Mouse (Mus musculus) CH12F3 (cell line): ENCODE data around the gene Ykt6.
"Not testable (repeated sequence)": the region's sequence is repeated elsewhere in the genome, so short reads cannot be mapped to it uniquely, and the experiment has no call there.

Source experiments
- in situ Hi-C: fragments of 300-500 bp; cut with MboI; formaldehyde crosslinking; loops from 2 replicates; pipeline ENCODE4 v1.14.3; 2020; ENCODE audit warnings: low sequenced_read_pairs

The Ykt6 gene

GRCm38 (mm10) chr11:5989954-5990593 lies 34.6 kb downstream of the Ykt6 start:
- in situ Hi-C loops, result loop anchor here (5.0 kb wide), 1 partner anchor 202 kb away; no protein-coding TSS in a partner anchor

DNA sequence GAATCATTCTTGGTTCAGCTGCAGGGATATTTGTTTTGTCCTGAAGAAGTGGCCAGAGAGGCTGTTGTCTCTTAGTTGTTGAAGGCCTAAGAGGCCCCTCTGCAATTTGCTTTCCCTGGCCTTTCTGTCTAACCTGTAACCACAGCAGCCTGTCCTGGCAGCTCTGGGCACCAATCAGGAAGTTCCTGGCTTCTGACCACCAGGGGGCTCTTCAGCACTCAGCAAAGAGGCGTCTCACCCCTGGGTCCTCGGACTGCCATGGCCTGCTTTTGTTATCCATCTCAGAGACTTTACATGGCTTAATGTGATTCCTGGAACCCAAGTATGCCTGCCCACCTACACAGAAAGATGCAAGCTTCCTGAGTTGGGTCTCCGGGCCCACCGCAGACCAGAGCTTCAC lies 35.4 kb downstream of the Ykt6 start:
- in situ Hi-C loops, result loop anchor here (5.0 kb wide), 1 partner anchor 201 kb away; no protein-coding TSS in a partner anchor

DNA sequence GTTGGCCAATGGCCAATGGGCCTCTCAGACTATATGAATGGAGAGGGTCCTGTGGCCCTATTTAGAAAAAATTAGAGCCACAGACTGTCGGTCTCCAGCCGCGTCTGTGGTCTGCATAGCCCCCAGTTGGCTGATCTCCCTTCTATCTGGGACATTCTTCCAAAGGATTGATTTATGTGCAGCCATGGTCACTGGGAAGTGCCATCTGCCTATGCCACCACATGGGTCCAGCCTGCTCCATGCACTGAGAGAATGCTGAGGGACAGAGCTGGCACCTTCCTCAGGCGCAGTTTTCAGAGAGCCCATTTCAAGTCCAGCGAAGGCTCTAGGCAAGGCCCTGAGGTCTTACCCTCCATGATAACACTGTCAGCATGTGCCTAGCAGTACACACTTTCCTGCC lies 38.7 kb downstream of the Ykt6 start:
- in situ Hi-C loops, result loop anchor here (5.0 kb wide), 1 partner anchor 198 kb away; no protein-coding TSS in a partner anchor

- in situ Hi-C loops, result loop anchor here (5.0 kb wide), 1 partner anchor 197 kb away; no protein-coding TSS in a partner anchor
Measured at GRCm38 (mm10) chr11:5994880-5995279, 39.4 kb downstream of the Ykt6 start.

GRCm38 (mm10) chr11:5995989-5996388 lies 40.5 kb downstream of the Ykt6 start:
- in situ Hi-C loops, result no loop called here

DNA sequence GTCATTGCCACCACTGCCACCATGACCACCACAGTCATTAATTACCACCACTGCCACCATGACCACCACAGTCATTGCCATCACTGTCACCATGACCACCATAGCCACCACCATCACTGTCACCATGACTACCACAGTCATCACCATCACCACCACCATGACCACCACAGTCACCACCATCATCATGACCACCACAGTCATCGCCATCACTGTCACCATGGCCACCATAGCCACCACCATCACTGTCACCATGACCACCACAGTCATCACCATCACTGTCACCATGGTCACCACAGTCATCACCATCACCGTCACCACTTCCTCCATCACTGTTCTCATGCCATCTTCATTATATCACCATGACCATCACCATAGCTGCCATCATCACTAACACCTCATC lies 43.0 kb downstream of the Ykt6 start:
- in situ Hi-C loops, result no loop called here

- in situ Hi-C loops, result no loop called here
Measured at GRCm38 (mm10) chr11:5999832-6000771, 44.6 kb downstream of the Ykt6 start.

DNA sequence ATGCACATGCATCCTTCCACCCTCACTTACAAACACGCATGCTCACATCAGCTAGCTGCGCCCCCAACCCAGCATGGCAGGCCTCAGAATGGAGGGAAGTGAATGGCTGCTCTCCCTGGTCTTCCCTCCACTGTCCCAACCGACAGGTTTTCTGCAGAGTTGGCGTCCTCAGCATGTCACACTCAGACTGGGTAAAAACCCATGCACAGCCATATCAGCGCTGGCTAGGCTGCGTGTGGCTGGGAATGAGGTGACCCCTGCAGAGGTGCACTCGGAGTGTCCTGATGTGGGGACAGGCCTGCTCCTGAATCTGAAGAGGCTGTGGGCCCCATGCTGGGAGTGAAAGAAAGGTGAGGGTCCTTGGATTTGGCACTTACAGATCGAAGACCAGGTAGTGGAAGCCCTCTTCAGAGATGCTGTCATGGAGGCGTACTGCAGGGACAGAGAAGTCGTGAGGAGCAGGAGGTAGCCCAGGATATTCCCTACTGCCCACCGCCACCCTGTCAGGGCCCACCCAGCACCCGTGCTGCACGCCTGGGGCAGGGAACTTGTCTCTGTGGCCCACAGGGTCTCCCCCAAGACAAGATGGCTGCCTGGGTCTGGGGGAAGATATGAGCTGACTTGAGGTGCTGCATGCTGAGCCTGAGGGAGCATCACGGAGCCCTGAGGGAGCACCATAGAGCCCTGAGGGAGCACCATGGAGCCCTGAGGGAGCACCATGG lies 45.6 kb downstream of the Ykt6 start:
- in situ Hi-C loops, result no loop called here

GRCm38 (mm10) chr11:6001981-6002649 lies 46.6 kb downstream of the Ykt6 start:
- in situ Hi-C loops, result no loop called here

GRCm38 (mm10) chr11:6003046-6003639 lies 47.6 kb downstream of the Ykt6 start:
- in situ Hi-C loops, result no loop called here

DNA sequence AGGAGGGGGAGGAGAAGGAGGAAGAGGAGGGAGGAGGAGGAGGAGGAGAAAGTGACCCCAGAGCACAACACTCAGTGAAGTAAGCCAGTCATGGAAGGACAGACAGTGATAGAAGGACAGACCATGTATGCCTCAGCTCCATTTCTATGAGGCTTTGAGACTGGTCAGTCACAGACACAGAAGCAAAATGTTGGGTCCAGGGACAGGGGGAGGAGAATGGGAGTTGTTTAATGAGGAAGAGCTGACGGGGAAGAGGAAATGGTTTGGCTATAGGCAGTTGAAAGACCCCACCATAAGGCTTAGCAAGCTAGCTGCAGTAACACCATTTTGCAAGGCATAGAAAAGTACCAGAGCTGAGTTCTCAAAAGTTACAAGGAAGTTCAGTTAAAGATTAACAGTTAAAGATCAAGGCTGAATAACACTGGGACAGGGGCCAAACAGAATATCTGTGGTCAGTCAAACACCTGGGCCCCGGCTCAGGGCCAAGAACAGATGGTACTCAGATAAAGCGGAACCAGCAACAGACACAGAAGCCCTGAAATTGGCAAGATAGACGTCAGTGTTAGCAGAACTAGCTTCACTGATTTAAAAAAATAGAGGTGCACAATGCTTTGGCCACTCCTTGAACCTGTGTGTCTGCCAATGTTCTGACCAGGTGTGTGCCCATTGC lies 50.0 kb downstream of the Ykt6 start:
- in situ Hi-C loops, result not testable (repeated sequence)

DNA sequence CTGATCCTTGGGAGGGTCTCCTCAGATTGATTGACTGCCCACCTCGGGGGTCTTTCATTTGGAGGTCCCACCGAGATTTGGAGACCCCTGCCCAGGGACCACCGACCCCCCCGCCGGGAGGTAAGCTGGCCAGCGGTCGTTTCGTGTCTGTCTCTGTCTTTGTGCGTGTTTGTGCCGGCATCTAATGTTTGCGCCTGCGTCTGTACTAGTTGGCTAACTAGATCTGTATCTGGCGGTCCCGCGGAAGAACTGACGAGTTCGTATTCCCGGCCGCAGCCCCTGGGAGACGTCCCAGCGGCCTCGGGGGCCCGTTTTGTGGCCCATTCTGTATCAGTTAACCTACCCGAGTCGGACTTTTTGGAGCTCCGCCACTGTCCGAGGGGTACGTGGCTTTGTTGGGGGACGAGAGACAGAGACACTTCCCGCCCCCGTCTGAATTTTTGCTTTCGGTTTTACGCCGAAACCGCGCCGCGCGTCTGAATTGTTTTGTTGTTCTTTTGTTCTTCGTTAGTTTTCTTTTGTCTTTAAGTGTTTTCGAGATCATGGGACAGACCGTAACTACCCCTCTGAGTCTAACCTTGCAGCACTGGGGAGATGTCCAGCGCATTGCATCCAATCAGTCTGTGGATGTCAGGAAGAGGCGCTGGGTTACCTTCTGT lies 51.0 kb downstream of the Ykt6 start:
- in situ Hi-C loops, result not testable (repeated sequence)

- in situ Hi-C loops, result not testable (repeated sequence)
Measured at GRCm38 (mm10) chr11:6007010-6007778, 51.7 kb downstream of the Ykt6 start.

DNA sequence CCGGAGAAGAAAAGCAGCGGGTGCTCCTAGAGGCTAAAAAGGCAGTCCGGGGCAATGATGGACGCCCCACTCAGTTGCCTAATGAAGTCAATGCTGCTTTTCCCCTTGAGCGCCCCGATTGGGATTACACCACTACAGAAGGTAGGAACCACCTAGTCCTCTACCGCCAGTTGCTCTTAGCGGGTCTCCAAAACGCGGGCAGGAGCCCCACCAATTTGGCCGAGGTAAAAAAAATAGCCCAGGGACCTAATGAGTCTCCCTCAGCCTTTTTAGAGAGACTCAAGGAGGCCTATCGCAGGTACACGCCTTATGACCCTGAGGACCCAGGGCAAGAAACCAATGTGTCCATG lies 52.3 kb downstream of the Ykt6 start:
- in situ Hi-C loops, result not testable (repeated sequence)

GRCm38 (mm10) chr11:6010751-6011482 lies 55.4 kb downstream of the Ykt6 start:
- in situ Hi-C loops, result not testable (repeated sequence)

- in situ Hi-C loops, result no loop called here
Measured at GRCm38 (mm10) chr11:6011879-6012278, 56.4 kb downstream of the Ykt6 start.

DNA sequence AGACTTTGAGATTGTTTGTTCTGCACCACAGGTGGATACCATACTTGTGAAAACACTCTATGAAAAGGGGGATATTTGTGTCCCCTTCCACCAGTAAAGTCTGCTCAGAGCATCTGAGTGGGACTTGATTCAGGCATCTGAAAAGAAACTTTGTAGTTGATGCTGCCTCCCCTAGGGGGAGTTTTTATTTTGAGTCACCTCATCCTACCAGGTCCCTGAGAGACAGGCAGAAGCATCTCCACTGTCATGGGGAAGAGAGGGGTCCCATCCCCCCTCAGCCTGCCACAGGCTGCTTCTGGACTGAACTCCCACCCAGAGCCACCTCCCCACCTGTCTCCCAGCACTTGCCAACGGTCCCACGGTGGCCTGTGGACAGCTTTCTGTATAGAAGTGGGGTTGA lies 57.9 kb downstream of the Ykt6 start:
- in situ Hi-C loops, result no loop called here

DNA sequence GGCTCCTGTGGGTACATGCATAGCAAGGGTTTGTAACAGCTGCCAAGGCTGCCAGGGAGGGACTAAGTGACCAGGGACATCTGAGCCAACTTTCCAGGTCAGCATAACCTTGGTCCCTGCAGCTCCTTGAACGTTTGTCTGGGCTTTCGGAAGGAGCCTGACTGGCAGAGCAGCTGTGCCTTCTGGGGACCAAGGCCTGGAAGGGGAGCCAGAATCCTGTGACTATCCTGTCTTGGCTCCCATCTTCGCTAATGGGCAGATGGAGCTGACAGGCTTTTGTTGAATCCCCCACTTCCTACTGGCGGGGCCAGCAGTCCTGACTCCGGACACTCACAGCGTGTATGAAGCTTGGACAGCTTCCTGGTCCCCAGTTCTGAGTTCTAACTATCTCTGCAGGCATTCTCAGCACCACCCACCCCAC lies 59.5 kb downstream of the Ykt6 start:
- in situ Hi-C loops, result no loop called here
